Mouse (Mus musculus) ovary, postnatal 10 days (tissue): ENCODE measurements at regions not wholly inside any gene's neighbourhood (a gene's known extent, or its start where the extent isn't known, plus 50 kb on each side); places are given as distances from the start of the nearest gene placed in this dataset.
"Not testable (repeated sequence)": the region's sequence is repeated elsewhere in the genome, so short reads cannot be mapped to it uniquely, and the experiment has no call there.

Experiments used
- DNase-seq: peaks from one replicate; pipeline ENCODE4 v3.0.0; 2022; ENCODE audit warnings: low spot score

DNA sequence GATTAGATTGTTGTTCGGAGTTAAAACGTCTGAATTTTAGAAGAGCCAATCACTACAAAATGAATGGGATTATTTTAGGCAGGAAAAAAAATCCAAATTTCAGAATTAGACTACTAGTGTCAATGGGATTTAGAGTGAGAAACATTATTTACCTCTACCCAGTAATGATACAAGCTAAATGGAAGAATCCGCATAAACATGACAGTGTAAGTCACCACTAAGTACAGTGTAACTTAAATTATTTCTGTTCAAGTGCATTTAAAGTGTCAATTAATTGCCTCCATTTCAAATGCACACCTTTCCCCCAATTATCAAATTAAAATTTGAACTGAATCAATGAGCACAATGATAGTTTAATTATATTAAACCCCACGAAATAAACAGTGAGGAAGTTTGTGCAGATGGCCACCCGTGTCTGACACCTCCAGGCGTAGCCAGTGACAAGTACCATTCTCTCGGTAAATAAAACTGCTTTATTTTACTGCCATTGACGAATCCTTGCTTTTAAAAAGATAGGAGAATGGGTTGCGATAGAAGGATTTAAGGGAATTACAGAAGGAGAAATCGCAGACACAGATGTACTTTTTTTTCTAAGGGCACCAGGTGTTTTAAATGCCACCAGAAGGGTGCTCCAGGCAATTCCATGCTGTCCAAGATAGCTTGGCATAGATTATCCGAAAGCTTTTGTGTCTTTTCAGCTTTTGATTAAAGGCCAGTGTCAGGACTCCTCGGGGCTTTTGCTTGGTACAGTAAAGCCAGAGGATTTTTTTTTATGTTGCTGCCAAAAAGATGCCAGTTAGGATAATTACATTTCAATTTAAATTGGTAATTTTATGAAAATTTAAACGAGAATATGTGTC is 249.5 kb upstream of the Gm11146 start:
- no peak for DNase-seq

- no peak for DNase-seq
Observed at GRCm38 (mm10) chr16:77835767-77836166, 233.9 kb upstream of the Gm11146 start.

DNA sequence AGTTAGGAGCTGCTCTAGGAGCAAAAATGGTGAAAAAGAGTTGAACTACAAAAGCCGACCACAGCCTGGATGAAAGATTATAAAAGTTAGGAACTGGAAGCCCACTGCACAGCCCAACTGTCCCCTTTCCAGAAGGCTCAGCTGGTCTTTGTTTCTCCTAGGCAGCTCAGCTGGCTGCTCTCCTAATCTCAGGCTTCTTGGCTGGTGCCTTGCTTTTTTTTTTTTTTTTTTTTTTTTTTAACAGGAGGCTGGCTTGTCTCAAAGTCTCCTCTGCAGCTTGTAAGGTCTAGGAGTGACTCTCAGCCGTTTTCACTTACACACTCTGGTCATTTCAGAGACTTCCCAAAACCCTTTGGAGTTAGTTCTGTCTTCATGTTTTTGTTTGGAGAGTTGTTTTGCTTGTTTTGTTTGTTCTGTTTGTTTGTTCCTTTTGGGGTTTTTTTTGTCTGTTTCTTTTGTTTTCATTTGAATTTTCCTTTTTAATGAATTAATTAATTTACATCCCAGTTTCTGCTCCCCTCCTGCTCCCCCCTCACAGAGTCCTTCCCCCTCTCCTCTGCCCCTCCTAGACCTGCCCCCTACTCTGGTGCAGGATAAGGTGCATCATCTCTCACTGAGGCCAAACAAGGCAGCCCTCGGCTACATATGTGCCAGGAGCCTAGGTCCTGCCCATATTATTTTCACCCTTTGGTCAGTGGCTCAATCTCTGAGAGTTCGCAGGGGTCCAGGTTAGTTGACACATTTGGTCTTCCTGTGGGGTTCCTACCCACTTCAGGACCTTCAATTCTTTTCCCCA is 225.6 kb upstream of the Gm11146 start:
- no peak for DNase-seq

DNA sequence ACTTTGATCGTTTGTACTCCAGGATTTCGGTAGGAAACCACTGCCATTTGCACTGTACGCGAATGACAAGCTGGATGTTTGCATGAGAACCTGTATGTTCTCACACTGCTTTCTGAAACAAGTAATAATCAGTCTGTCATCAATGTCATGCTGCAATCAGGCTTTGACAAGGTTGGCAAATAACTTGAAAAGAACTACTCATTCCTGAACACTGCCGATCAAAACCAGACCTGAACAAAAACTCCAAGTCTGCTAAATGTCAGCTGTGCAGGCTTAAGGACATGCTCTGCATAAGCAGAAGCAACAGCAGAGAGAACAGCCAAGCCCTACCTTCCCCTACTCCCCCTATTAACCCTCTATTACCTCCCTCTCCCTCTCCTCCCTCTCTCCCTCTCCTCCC is 197.8 kb upstream of the Gm11146 start:
- DNase-seq = no peak

GRCm38 (mm10) chr16:77796926-77797325 is 195.0 kb upstream of the Gm11146 start:
- no peak for DNase-seq

DNA sequence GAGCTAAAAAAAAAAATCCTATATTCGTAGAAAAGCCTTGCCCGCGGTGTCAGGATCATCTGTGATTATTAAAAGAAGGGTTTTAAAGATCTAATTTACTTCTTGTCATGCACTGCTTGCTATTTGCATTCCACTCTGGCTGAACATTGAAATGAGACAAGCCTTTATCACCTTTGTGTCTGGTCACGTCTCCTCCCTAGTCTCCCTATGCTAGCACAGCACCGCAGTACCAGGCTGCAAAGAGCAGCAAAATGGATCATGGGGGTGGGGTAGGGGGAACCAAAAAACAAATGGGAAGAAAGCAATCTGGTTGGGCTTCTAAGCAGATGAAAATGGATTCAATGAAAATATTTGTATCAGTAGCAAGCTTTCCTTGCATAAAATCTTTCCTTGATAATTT is 187.8 kb upstream of the Gm11146 start:
- no peak for DNase-seq

DNA sequence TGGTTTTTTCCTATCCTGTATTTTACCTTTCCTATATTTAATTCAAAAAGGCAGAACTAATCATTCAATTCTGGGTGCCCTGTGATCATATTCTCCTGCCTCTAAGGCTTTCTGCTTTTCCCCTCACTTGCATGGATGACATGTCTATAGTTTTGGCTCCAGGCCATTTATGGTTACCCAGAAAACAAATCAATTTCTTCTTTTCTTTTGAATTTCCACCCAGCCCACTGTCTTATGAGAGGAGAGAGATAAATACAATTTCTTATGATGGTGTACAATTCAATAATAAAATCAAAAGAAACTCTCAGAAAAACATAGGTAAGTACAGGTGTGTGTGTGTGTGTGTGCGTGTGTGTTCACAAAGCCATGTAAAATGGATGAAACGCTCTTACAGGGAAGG is 187.3 kb upstream of the Gm11146 start:
- no peak for DNase-seq

GRCm38 (mm10) chr16:77788781-77789150 is 186.9 kb upstream of the Gm11146 start:
- DNase-seq = no peak

GRCm38 (mm10) chr16:77788041-77788780 is 186.3 kb upstream of the Gm11146 start:
- DNase-seq = no peak

GRCm38 (mm10) chr16:77787025-77787424 is 185.1 kb upstream of the Gm11146 start:
- DNase-seq = no peak

GRCm38 (mm10) chr16:77779019-77779418 is 177.1 kb upstream of the Gm11146 start:
- DNase-seq = no peak

DNA sequence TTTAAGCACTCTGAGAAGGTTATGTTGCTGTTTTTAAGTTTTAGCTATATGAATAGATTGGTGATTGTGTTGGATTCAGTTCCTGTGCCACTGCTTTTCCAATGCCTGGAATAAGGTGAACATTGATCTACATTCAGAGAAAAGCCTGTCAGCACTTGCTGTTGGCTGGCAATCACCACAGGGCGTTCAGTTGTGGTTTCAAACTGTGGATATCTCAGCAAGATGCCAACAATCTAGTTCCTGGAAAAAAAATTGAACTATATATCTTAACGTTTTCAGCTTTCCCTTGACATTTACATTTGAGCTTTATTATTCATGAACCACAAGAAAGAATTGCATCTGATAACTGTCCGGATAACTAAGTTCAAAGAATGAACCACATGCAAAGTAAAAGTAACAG is 170.2 kb upstream of the Gm11146 start:
- DNase-seq = no peak

- DNase-seq = no peak
Observed at GRCm38 (mm10) chr16:77760926-77761347, 159.0 kb upstream of the Gm11146 start.

- DNase-seq = no peak
Observed at GRCm38 (mm10) chr16:77760479-77760878, 158.6 kb upstream of the Gm11146 start.

GRCm38 (mm10) chr16:77759997-77760396 is 158.1 kb upstream of the Gm11146 start:
- no peak for DNase-seq

DNA sequence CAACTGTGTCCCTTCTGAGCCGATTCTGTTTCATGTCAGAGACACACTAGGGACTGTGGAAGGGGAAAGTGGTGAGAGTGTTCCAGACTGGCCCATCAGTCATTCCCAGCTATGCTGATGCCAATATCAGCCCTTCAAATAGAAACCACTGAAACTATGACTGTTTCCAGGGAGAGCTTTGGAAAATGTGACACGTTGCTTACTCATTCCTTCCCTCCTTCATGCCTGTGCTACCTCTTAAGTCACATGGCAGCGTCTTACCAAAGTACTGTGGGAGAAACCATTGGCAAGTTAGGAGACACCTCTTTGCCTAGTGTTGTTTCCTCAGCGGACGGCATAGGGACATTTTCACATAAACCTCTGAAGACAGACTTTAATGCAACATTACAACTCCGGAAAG is 153.0 kb upstream of the Gm11146 start:
- no peak for DNase-seq

DNA sequence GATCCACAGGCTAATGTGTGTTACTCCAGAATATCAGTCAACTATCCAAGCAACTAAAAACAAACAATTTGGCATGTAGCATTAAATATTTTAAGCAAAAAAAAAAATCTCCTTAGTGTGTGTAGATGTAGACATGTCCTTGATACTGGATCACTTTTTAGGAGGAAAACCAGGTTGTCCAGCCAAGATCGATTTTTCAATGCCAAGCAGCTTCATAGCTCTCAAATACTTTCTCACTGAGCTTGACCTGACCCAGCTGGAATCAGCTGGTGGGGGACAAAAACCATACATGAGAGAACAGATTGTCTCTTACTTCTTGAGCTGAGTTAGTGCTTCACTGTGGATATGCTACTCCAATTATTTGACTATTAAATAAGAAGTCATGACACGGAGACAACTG is 147.6 kb upstream of the Gm11146 start:
- no peak for DNase-seq

GRCm38 (mm10) chr16:77743838-77744237 is 141.9 kb upstream of the Gm11146 start:
- no peak for DNase-seq

DNA sequence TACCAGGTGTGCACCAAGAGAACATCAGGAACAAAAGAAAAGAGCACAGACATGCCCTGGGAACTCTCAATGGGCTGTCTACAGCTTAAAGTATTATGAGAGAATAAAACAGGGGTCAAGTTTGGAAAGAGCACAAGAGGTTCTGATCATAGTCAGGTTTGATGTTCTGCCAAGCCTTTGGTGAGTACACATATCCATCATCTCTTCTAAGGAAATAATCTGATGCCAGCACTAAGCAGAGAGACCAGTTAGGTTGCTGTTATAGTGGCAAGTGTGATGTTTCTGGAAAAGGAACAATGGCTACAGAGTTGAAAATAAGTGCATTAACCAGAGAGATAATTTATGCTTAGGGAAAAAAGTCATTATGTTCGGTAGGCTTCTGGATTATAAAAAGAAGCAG is 136.9 kb upstream of the Gm11146 start:
- DNase-seq = no peak

DNA sequence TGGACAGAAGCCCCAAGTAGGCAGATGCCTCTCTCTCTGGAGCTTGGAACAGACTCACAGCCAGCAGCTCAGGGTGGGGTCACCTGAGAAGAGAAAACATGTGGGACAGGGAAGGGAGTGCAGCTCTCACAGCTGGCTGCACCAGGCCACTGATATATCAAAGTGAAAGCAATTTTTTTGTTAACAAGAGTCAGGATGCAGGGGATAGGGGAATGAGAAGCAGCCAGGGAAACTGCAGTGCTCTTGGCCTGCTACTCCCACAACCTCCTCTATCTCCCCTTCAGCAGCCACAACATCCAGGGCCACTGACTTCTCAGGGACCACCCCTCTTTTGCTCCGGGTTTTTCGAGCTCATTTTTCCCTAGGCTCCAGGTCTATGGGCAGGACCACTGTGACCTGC is 117.5 kb upstream of the Gm11146 start:
- DNase-seq = no peak

DNA sequence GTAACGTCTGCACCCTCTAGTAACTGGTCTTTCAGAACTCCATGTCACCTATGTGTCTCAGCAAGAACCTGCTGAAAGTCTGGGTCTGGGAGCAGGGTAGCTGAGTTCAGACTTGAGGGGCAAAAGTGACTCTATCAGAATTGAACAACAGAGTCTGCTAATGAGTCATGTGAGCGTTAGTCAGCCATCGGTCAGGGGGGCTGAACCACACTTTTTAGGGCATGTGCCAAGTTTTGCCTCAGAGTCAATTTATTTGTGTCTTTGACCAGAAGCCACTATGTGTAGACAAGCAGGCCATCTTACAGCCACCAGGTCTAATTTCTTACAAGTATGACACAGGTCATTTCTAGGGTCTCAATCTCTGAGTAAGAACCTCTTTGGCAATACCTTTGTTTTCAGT is 115.9 kb upstream of the Gm11146 start:
- DNase-seq = not testable (repeated sequence)

- DNase-seq = no peak
Observed at GRCm38 (mm10) chr16:77704726-77705125, 102.8 kb upstream of the Gm11146 start.

- no peak for DNase-seq
Observed at GRCm38 (mm10) chr16:77695443-77695842, 93.5 kb upstream of the Gm11146 start.
